Mouse (Mus musculus) activated CD4-positive, CD25-positive, alpha-beta regulatory T cell, adult 4 months (primary cell): ENCODE data around the gene 2610528J11Rik. TPM values are rescaled to one million over a fixed set of nuclear protein-coding genes. Genes with fewer than 3 reads are reported as not detected.
"Not testable (repeated sequence)": the region's sequence is repeated elsewhere in the genome, so short reads cannot be mapped to it uniquely, and the experiment has no call there.

Experiments used
- ATAC-seq: one replicate; pipeline ENCODE4 v1.8.0; 2017
- polyA plus RNA-seq, 2 experiments: library from polyadenylated mRNA; unstranded; fragments of 100-300 nt; shearing (Covaris generic); gene quantifications; one replicate each; pipeline ENCODE4 v1.2.1; 2017

Gene 2610528J11Rik
- not detected for polyA plus RNA-seq

- ATAC-seq = no peak
Observed at GRCm38 (mm10) chr4:118526408-118527334, at the start of gene 2610528J11Rik. TSS of gene 2610528J11Rik (plus strand) at chr4:118526999.

DNA sequence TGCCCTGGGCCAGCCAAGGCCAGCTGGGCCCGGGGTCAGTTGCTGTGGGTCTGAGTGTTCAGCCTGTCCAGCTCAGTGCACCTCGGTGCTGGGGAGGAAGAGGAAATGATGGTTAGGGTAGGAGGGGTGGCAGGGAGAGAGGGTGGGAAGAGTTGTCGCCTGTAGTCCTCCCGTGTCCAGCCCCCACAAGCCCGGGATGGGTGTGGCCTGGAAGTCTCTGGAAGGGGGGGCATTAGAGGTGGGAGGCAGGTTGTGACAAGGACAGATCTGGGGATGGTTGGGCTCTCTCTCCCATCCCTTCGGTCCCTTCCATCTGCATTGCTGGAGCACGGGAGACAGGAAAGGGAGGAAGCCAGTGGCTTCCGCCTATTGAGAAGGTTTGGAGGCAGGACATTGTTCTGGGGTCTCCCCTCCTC, 37.1 kb upstream of the 2610528J11Rik start, which contains the start of gene Tie1:
Tie1 (minus strand) TSS at position 345 of the 416 bp plus-strand sequence.
- ATAC-seq = no peak

GRCm38 (mm10) chr4:118490461-118490860, 36.3 kb upstream of the 2610528J11Rik start:
- no peak for ATAC-seq

GRCm38 (mm10) chr4:118500171-118500724, 26.6 kb upstream of the 2610528J11Rik start:
- ATAC-seq = no peak

GRCm38 (mm10) chr4:118500792-118501191, 26.0 kb upstream of the 2610528J11Rik start:
- ATAC-seq = no peak

DNA sequence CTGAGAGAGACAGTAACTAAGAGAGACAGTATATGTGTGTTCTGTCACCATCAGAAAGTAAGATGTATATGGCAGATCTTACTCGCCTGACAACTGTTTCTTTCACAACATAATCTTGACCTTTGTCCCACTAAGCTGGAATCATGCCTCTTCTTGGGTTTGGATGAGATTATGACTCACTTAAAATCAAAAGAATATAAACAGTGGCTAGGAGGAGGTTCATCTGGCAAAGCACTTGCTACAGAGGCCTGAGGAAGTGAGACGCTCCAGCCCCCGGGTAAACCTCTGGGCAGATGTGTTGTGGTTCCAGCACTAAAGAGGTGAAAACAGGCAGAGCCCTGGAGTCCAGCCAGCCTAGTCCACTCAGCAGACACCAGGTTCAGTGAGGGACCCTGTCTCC, 21.2 kb upstream of the 2610528J11Rik start:
- no peak for ATAC-seq

DNA sequence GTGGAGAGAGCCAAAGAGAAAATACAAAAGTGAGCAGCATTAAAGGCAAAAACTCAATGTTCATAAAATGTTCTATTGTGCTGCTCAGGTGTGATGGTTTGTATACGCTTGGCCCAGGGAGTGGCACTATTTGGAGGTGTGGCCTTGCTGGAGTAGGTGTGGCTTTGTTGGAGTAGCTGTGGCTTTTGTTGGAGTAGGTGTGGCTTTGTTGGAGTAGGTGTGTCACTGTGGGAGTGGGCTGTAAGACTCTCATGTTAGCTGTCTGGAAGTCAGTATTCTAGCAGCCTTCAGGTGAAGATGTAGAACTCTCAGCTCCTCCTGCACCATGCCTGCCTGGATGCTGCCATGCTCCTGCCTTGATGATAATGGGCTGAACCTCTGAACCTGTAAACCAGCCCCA, 19.6 kb upstream of the 2610528J11Rik start:
- ATAC-seq = not testable (repeated sequence)

DNA sequence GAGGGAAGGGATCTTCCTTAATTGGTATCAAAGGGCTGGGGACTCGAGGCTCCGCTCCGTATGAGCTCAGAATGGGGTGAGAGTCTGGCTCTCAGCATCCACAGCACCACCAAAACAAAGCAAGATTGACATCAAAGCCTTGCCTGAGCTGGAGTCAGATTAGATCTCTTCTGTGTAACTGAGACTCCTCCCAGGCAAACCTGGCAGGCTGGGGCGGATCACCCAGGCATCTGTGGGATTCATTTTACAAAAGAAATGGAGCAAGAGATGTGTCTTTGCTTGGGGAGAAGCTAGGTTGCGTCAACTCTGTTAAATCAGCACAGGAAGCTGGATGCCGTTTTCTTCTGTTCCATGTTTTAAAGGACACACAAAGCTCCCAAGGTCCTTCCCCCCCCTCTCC, 17.7 kb upstream of the 2610528J11Rik start:
- no peak for ATAC-seq

- ATAC-seq = no peak
Observed at GRCm38 (mm10) chr4:118516699-118517496, 9.9 kb upstream of the 2610528J11Rik start.

GRCm38 (mm10) chr4:118517497-118518146, 9.2 kb upstream of the 2610528J11Rik start:
- ATAC-seq = no peak

DNA sequence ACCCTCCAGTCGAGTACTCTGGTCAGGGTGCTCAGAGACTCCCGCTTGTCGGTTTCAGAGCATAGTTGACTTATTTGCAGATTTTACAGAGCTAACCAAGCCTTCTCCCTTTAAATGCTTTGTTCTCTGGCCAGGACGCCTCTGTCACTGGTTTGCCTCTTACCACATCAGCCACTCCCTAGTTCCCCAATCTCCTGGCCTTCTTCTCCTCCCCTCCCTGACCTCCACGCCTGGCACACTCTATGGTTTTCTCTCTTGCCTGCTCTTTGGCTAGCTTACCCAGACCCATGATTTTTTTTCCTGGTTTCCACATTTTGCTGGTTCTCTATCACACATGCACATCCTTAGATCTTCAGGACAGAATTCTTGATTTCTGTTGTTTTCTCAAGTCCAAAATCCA, 8.6 kb upstream of the 2610528J11Rik start:
- no peak for ATAC-seq

GRCm38 (mm10) chr4:118522248-118522647, 4.6 kb upstream of the 2610528J11Rik start:
- ATAC-seq = no peak

- no peak for ATAC-seq
Observed at GRCm38 (mm10) chr4:118523976-118524375, 2.8 kb upstream of the 2610528J11Rik start.

- no peak for ATAC-seq
Observed at GRCm38 (mm10) chr4:118525779-118526178, 1.0 kb upstream of the 2610528J11Rik start.

DNA sequence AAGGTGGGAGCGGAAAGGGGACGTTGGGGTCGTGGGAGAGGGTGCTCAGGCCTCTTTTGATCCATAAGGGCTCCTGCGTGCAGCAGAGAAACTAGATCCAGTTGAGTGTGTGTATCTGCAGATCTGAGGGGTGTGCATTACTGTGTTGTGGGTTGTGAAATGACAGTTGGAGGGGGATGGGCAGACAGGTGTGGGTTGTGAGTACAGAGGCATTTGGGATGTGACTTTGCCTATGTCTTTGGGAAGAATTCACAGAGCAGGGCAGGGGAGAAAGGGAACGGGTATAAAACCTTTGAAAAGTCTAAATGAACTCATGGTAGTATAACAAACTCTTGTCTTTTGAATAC, 509 bp downstream of the 2610528J11Rik start:
- no peak for ATAC-seq

GRCm38 (mm10) chr4:118527720-118528119, 921 bp downstream of the 2610528J11Rik start:
- no peak for ATAC-seq

DNA sequence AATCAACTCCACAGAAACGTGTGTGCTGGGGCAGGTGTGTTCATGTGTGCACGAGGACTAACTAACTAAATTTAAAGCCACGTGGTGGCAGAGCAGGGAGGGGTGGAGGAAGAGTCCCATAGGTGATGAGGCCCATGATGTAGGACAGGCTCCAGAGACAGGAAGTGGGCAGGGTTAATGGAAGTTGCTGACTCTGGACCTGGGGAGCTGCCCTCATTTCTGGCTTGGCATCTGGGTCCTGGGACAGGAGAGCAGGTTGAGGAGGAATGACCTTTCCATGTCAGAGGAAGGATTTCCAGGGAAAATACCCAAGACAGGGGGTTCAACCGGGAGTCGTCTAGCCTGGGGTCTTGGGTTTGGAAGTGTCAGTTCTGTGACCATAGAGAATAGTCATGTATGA, 5.9 kb downstream of the 2610528J11Rik start:
- no peak for ATAC-seq

DNA sequence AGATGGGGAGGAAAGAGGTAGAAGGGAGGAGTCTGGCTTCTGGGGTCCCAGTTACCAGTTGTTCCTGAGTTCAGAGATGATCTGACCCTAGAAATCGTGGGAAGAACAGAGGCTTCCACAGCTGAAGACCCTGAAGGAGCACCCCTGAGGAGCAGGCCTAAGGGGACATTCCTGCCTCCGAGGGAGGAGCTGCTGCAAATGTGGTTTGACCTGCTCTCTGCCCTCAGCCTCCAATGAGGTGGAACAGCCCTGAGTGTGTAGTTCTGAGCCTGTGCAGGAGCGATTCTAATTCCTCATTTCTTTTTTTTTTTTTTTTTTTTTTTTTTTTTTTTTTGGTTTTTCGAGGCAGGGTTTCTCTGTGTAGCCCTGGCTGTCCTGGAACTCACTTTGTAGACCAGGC, 6.4 kb downstream of the 2610528J11Rik start:
- ATAC-seq = no peak

DNA sequence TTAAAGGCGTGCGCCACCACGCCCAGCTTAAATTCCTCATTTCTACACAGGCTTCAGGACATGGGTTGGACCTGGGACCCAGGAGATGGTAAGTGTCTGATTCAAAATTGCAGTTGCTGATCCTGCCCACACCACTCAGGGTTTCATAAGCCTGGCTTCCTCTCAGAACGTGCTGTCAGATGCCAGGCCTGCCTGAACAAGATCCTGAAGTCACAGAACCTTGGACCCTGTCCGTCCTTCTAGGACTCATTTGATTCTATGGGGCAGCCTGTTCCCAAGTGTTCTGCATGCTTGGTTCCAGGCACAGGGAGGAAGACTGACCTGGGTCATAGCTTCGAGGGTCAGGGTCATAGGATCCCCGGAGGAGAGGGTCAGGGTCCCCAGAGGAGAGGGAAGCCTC, 6.8 kb downstream of the 2610528J11Rik start:
- ATAC-seq = no peak

GRCm38 (mm10) chr4:118535610-118536009, 8.8 kb downstream of the 2610528J11Rik start:
- ATAC-seq = no peak

- no peak for ATAC-seq
Observed at GRCm38 (mm10) chr4:118537801-118538200, 11.0 kb downstream of the 2610528J11Rik start.

GRCm38 (mm10) chr4:118539904-118540303, 13.1 kb downstream of the 2610528J11Rik start:
- no peak for ATAC-seq
